Mouse (Mus musculus): ENCODE measurements around the gene Apoa5. TPM values are rescaled to one million over a fixed set of nuclear protein-coding genes. Genes with fewer than 3 reads are reported as not detected.
"Not testable (repeated sequence)": the region's sequence is repeated elsewhere in the genome, so short reads cannot be mapped to it uniquely, and the experiment has no call there.

Gene Apoa5
- polyA plus RNA-seq, 1 experiment = not detected

DNA sequence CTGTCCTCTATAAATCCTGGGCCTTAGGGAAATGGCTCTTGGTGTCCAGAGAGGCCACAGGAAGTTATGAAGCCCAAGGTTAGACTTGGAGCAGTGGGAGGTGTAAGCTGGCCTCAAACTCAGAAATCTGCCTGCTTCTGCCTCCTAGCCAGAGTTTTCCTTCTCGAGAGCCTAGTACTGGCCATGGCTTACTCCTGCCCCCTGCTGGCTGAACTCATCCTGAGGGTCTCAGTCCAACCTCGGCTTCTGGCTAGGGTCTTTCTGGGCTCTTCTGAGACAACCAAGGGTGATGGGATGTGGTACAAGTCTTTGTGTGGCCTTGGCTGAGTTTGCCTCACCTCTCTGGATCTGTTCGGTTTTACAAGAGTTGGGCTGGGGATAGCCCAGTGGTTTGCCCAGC lies 49.5 kb downstream of the Apoa5 start:
- peaks cover 18% of the 10 kb centered on the region for H3K4me1 ChIP-seq (ENCODE audit: control insufficient read depth, insufficient read depth, low read length)
- TF ChIP-seq CTCF (IDR thresholded peaks at IDR 0.05; ENCODE audit: insufficient read depth, low read depth, low read length) (no peak), POLR2A (IDR thresholded peaks at IDR 0.05; ENCODE audit: insufficient read depth, low read depth, low read length) (no peak)
- no peak overlapping the region for H3K27ac ChIP-seq (ENCODE audit: insufficient read depth, low read depth, low read length)
- 98% methylated on average over 3 of the region's 3 CpGs for WGBS
- H3K4me3 ChIP-seq (ENCODE audit: insufficient read depth, low read depth, low read length) = no peak overlapping the region

DNA sequence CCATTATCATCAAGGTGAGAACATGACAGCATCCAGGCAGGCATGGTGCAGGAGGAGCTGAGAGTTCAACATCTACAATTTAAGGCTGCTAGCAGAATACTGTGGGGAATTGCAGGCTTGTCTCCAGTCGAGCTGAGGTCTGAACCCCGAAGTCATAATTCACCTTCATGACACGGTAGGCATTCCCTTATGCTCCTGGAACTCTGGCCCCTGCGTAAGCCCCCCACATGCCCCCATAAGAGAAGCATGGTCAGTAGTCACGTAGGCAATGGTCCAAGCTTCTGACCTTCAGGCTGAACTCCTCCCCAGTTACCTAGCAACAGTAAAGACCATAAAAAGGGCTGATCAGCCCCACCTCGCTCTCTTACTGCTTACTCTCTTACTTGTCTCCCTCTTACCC lies 51.5 kb downstream of the Apoa5 start, which contains the start of gene 4931429L15Rik:
Gene 4931429L15Rik (minus strand): TSS at position 101 of the 400 bp plus-strand sequence.
- H3K4me3 ChIP-seq (ENCODE audit: insufficient read depth, low read depth, low read length); H3K27ac ChIP-seq (ENCODE audit: insufficient read depth, low read depth, low read length): not testable (repeated sequence)
- peaks cover 18% of the 10 kb centered on the region for H3K4me1 ChIP-seq (ENCODE audit: control insufficient read depth, insufficient read depth, low read length)
- 97% methylated on average over 6 of the region's 6 CpGs for WGBS

GRCm38 (mm10) chr9:46320461-46320860 lies 52.0 kb downstream of the Apoa5 start:
- H3K4me1 ChIP-seq (ENCODE audit: control insufficient read depth, insufficient read depth, low read length) = peaks cover 14% of the 10 kb centered on the region
- TF ChIP-seq POLR2A (IDR thresholded peaks at IDR 0.05; ENCODE audit: insufficient read depth, low read depth, low read length) = no peak
- TF ChIP-seq CTCF (IDR thresholded peaks at IDR 0.05; ENCODE audit: insufficient read depth, low read depth, low read length) = no peak
- H3K27ac ChIP-seq (ENCODE audit: insufficient read depth, low read depth, low read length) = no peak overlapping the region
- WGBS = 95% methylated on average over 2 of the region's 2 CpGs
- no peak overlapping the region for H3K4me3 ChIP-seq (ENCODE audit: insufficient read depth, low read depth, low read length)

Other genes with a start within 250 kb of the Apoa5 start
- gene Apoa1, start 40.1 kb upstream of the Apoa5 start, polyA plus RNA-seq (2012; ENCODE audit: insufficient read depth, insufficient read length, low replicate concordance, missing spikeins) = not detected in 2 replicates
- not detected in 2 replicates for gene Apoc3, start 33.0 kb upstream of the Apoa5 start, polyA plus RNA-seq (2012; ENCODE audit: insufficient read depth, insufficient read length, low replicate concordance, missing spikeins)
- not detected in 2 replicates for gene Apoa4, start 27.9 kb upstream of the Apoa5 start, polyA plus RNA-seq (2012; ENCODE audit: insufficient read depth, insufficient read length, low replicate concordance, missing spikeins)
- gene Zpr1, start 4.4 kb downstream of the Apoa5 start, polyA plus RNA-seq (2012; ENCODE audit: insufficient read depth, insufficient read length, low replicate concordance, missing spikeins) = not detected in 2 replicates
- not detected in 2 replicates for gene Bud13, start 14.4 kb downstream of the Apoa5 start, polyA plus RNA-seq (2012; ENCODE audit: insufficient read depth, insufficient read length, low replicate concordance, missing spikeins)
- not detected in 2 replicates for gene 4931429L15Rik, start 51.4 kb downstream of the Apoa5 start, polyA plus RNA-seq (2012; ENCODE audit: insufficient read depth, insufficient read length, low replicate concordance, missing spikeins)